Mouse (Mus musculus) hindbrain, postnatal 0 days (tissue): ENCODE measurements around the gene Ubfd1. TPM values are rescaled to one million over a fixed set of nuclear protein-coding genes. Genes with fewer than 3 reads are reported as not detected.

Experiments
- ATAC-seq: fragments of 200-750 bp; cut with Nextera tagmentation; 2 replicates; pipeline ENCODE4 v1.8.0; 2017; ENCODE audit warnings: mild to moderate bottlenecking, moderate TSS enrichment, moderate library complexity
- DNase-seq: peaks from one replicate; pipeline ENCODE4 v3.0.0-alpha.2; 2015; ENCODE audit warnings: low spot score
- H3K27ac ChIP-seq: fragments of 300-500 bp; sonication (generic); 2 replicates; pipeline ENCODE4 v1.5.1; 2014; ENCODE audit warnings: mild to moderate bottlenecking
- H3K27me3 ChIP-seq: fragments of 300-500 bp; sonication (generic); 2 replicates; pipeline ENCODE4 v1.6.1; 2014; ENCODE audit warnings: low read length, mixed read lengths; ENCODE audit not compliant: insufficient read depth
- H3K36me3 ChIP-seq: fragments of 300-500 bp; sonication (generic); 2 replicates; pipeline ENCODE4 v1.6.1; 2014; ENCODE audit warnings: low read length, mixed read lengths; ENCODE audit not compliant: insufficient read depth
- H3K4me1 ChIP-seq: fragments of 300-500 bp; sonication (generic); 2 replicates; pipeline ENCODE4 v1.6.1; 2014; ENCODE audit warnings: antibody characterized with exemption, low read length, mixed read lengths; ENCODE audit not compliant: insufficient read depth
- H3K4me2 ChIP-seq: fragments of 300-500 bp; sonication (generic); 2 replicates; pipeline ENCODE4 v1.6.1; 2014; ENCODE audit warnings: low read depth, mild to moderate bottlenecking, low read length, moderate library complexity, mixed read lengths
- H3K4me3 ChIP-seq: fragments of 300-500 bp; sonication (generic); 2 replicates; pipeline ENCODE4 v1.5.1; 2014; ENCODE audit warnings: low read length
- H3K9ac ChIP-seq: fragments of 300-500 bp; sonication (generic); replicated peaks from 2 replicates; pipeline ENCODE4 v1.6.1; 2014; ENCODE audit warnings: mild to moderate bottlenecking, low read length, moderate library complexity, mixed read lengths
- H3K9me3 ChIP-seq: fragments of 300-500 bp; sonication (generic); 2 replicates; pipeline ENCODE4 v1.6.1; 2016; ENCODE audit warnings: low read length, mixed read lengths
- CTCF ChIP-seq: IDR thresholded peaks from 2 replicates; pipeline ENCODE4 v1.5.1; 2016; ENCODE audit warnings: antibody characterized with exemption, control low read depth, low read depth
- WGBS: fragments of 180-500 bp; shearing (Covaris S2); extraction: QIAGEN DNeasy Blood & Tissue Kit; methylation state at CpG from one replicate; pipeline ENCODE4 v1.1.7; 2014; 5-methylcytosine and 5-hydroxymethylcytosine counted together
- polyA plus RNA-seq: library from polyadenylated mRNA; unstranded; fragments of >200 nt; fragmentation: Nextera tagmentation; extraction: Ambion mirVana; gene quantifications from 2 replicates; pipeline ENCODE4 v1.2.1, GENCODE M21; 2015
- total RNA-seq: library from RNA; depleted of rRNA; stranded (reverse); fragments of >200 nt; gene quantifications from 2 replicates; pipeline ENCODE4 v1.2.3, GENCODE M21; 2014

Ubfd1 gene
- total and polyA plus RNA-seq, 2 experiments from 2014 or later, result 60.7 to 130 TPM

- H3K27me3 ChIP-seq, result no peaks in the 10 kb centered on the region
- H3K4me1 ChIP-seq, result no peaks in the 10 kb centered on the region
- TF ChIP-seq CTCF, result no peak
- ATAC-seq (no peak), DNase-seq (no peak)
- H3K27ac ChIP-seq, result no peak overlapping the region
- 91% methylated on average over 5 of the region's 5 CpGs for WGBS
- H3K4me3 ChIP-seq, result no peak overlapping the region
- no peak overlapping the region for H3K9ac ChIP-seq
- 0 out of 2 replicates have a peak, but pooled peaks cover 6% of the 10 kb centered on the region for H3K36me3 ChIP-seq
- H3K9me3 ChIP-seq, result no peaks in the 10 kb centered on the region
- H3K4me2 ChIP-seq, result no peak overlapping the region
Measured at GRCm38 (mm10) chr7:122056633-122057032, 10.3 kb upstream of the Ubfd1 start.

- ATAC-seq (no peak), DNase-seq (no peak)
- H3K4me1 ChIP-seq, result peaks cover 11% of the 10 kb centered on the region
- 71% methylated on average over 1 of the region's 1 CpGs for WGBS
- H3K9ac ChIP-seq, result 0 out of 2 replicates have a peak overlapping the region, but pooled peaks have one; percentile 17
- no peaks in the 10 kb centered on the region for H3K9me3 ChIP-seq
- no peak for TF ChIP-seq CTCF
- no peaks in the 10 kb centered on the region for H3K27me3 ChIP-seq
- peak overlapping the region; percentile 82 for H3K4me2 ChIP-seq
- H3K27ac ChIP-seq, result peak overlapping the region; percentile 93; the same call in 1 of the 2 replicates
- no peak overlapping the region for H3K4me3 ChIP-seq
- H3K36me3 ChIP-seq, result peaks cover 8% of the 10 kb centered on the region
Measured at GRCm38 (mm10) chr7:122065656-122066055, 1.3 kb upstream of the Ubfd1 start.

GRCm38 (mm10) chr7:122066102-122066944 lies 652 bp upstream of the Ubfd1 start:
- Histone ChIP-seq H3K9me3 (no peaks in the 10 kb centered on the region), H3K4me2 (peak overlapping the region; percentile 82), H3K27me3 (no peaks in the 10 kb centered on the region), H3K27ac (peak overlapping the region; percentile 93), H3K36me3 (peaks cover 9% of the 10 kb centered on the region), H3K4me3 (peak overlapping the region; percentile 100), H3K4me1 (peaks cover 11% of the 10 kb centered on the region), H3K9ac (peak overlapping the region; percentile 96)
- no peak for TF ChIP-seq CTCF
- whole genome bisulfite sequencing, result 18% methylated on average over 31 of the region's 31 CpGs
- ATAC-seq (no peak; the same call in 1 of the 2 replicates), DNase-seq (no peak)

GRCm38 (mm10) chr7:122067517-122068381 lies 774 bp downstream of the Ubfd1 start:
- WGBS, result 1% methylated on average over 58 of the region's 58 CpGs
- H3K9ac ChIP-seq, result peak overlapping the region; percentile 96
- no peaks in the 10 kb centered on the region for H3K27me3 ChIP-seq
- peaks cover 11% of the 10 kb centered on the region for H3K4me1 ChIP-seq
- ATAC-seq, result peak; percentile 31; the same call in 1 of the 2 replicates
- peak; percentile 30 for DNase-seq
- H3K4me3 ChIP-seq, result peak overlapping the region; percentile 100
- H3K27ac ChIP-seq, result peak overlapping the region; percentile 93
- no peaks in the 10 kb centered on the region for H3K9me3 ChIP-seq
- peak overlapping the region; percentile 82 for H3K4me2 ChIP-seq
- peak; percentile 46 for TF ChIP-seq CTCF
- H3K36me3 ChIP-seq, result peaks cover 17% of the 10 kb centered on the region

GRCm38 (mm10) chr7:122074374-122074773 lies 7.4 kb downstream of the Ubfd1 start:
- ATAC-seq, result no peak

GRCm38 (mm10) chr7:122079798-122080554 lies 13.0 kb downstream of the Ubfd1 start:
- Histone ChIP-seq H3K4me1 (no peaks in the 10 kb centered on the region), H3K9me3 (no peaks in the 10 kb centered on the region), H3K36me3 (peaks cover 53% of the 10 kb centered on the region), H3K27me3 (no peaks in the 10 kb centered on the region), H3K9ac (no peak overlapping the region), H3K4me3 (no peak overlapping the region), H3K4me2 (no peak overlapping the region), H3K27ac (no peak overlapping the region)
- DNase-seq (no peak), ATAC-seq (no peak)
- no peak for TF ChIP-seq CTCF
- WGBS, result 95% methylated on average over 8 of the region's 8 CpGs

More at GRCm38 (mm10) chr7:122074374-122074773, 7.4 kb downstream of the Ubfd1 start:
- H3K4me1 ChIP-seq, result 0 out of 2 replicates have a peak, but pooled peaks cover 2% of the 10 kb centered on the region
- H3K27me3 ChIP-seq, result no peaks in the 10 kb centered on the region
- H3K9ac ChIP-seq, result no peak overlapping the region
- WGBS, result 87% methylated on average over 3 of the region's 3 CpGs
- no peaks in the 10 kb centered on the region for H3K9me3 ChIP-seq
- H3K4me3 ChIP-seq, result no peak overlapping the region
- no peak for DNase-seq
- TF ChIP-seq CTCF, result no peak
- no peak overlapping the region for H3K4me2 ChIP-seq
- no peak overlapping the region for H3K27ac ChIP-seq
- peaks cover 73% of the 10 kb centered on the region for H3K36me3 ChIP-seq
